Mouse (Mus musculus) stomach, embryonic 15.5 days (tissue): Measurements from ENCODE around the gene Mcu. TPM values are rescaled to one million over a fixed set of nuclear protein-coding genes. Genes with fewer than 3 reads are reported as not detected.
A peak's percentile ranks its signal among the peaks of the same experiment; 100 is the strongest.

Source experiments
- ATAC-seq: fragments of 200-750 bp; cut with Nextera tagmentation; 2 replicates; pipeline ENCODE4 v1.8.0; 2017; ENCODE audit warnings: low read depth, moderate number of reproducible peaks, moderate TSS enrichment; ENCODE audit not compliant: insufficient read depth, low FRiP score
- H3K27ac ChIP-seq: fragments of 300-500 bp; sonication (generic); 2 replicates; pipeline ENCODE4 v1.5.1; 2015; ENCODE audit warnings: mild to moderate bottlenecking, inconsistent platforms
- H3K27me3 ChIP-seq: fragments of 300-500 bp; sonication (generic); replicated peaks from 2 replicates; pipeline ENCODE4 v1.6.1; 2015; ENCODE audit warnings: inconsistent platforms
- H3K36me3 ChIP-seq: fragments of 300-500 bp; sonication (generic); 2 replicates; pipeline ENCODE4 v1.6.1; 2015; ENCODE audit warnings: inconsistent platforms
- H3K4me1 ChIP-seq: fragments of 300-500 bp; sonication (generic); 2 replicates; pipeline ENCODE4 v1.6.1; 2015; ENCODE audit warnings: inconsistent platforms
- H3K4me2 ChIP-seq: fragments of 300-500 bp; sonication (generic); 2 replicates; pipeline ENCODE4 v1.6.1; 2015; ENCODE audit warnings: mild to moderate bottlenecking, inconsistent platforms
- H3K4me3 ChIP-seq: fragments of 300-500 bp; sonication (generic); replicated peaks from 2 replicates; pipeline ENCODE4 v1.5.1; 2015; ENCODE audit warnings: inconsistent platforms
- H3K9ac ChIP-seq: fragments of 300-500 bp; sonication (generic); 2 replicates; pipeline ENCODE4 v1.6.1; 2015; ENCODE audit warnings: inconsistent platforms
- H3K9me3 ChIP-seq: fragments of 300-500 bp; sonication (generic); 2 replicates; pipeline ENCODE4 v1.6.1; 2016; ENCODE audit warnings: inconsistent platforms
- WGBS: fragments of 180-500 bp; shearing (Covaris S2); methylation state at CpG from one replicate; pipeline ENCODE4 v1.1.7; 2015; 5-methylcytosine and 5-hydroxymethylcytosine counted together
- polyA plus RNA-seq: library from polyadenylated mRNA; unstranded; fragments of >200 nt; fragmentation: Nextera tagmentation; extraction: Ambion mirVana; gene quantifications from 2 replicates; pipeline ENCODE4 v1.2.1, GENCODE M21; 2015

Mcu gene
- polyA plus RNA-seq, 1 experiment from 2014 or later: 55.8 TPM

- H3K4me3 ChIP-seq: no peak overlapping the region
- peaks cover 16% of the 10 kb centered on the region; the same call in 1 of the 2 replicates for H3K4me1 ChIP-seq
- H3K27ac ChIP-seq: peak overlapping the region; percentile 36; the same call in 1 of the 2 replicates
- no peak overlapping the region for H3K9ac ChIP-seq
- no peak overlapping the region for H3K4me2 ChIP-seq
- no peak for ATAC-seq
- no peaks in the 10 kb centered on the region for H3K9me3 ChIP-seq
- no peaks in the 10 kb centered on the region for H3K27me3 ChIP-seq
- 75% methylated on average over 5 of the region's 5 CpGs for WGBS
- H3K36me3 ChIP-seq: no peaks in the 10 kb centered on the region
Measured at GRCm38 (mm10) chr10:59524675-59525074, 91.8 kb downstream of the Mcu start.

- no peaks in the 10 kb centered on the region for H3K27me3 ChIP-seq
- H3K27ac ChIP-seq: peak overlapping the region; percentile 36; the same call in 1 of the 2 replicates
- no peak overlapping the region for H3K9ac ChIP-seq
- no peak overlapping the region; the same call in 1 of the 2 replicates for H3K4me2 ChIP-seq
- no peaks in the 10 kb centered on the region for H3K36me3 ChIP-seq
- peak; percentile 35; the same call in 1 of the 2 replicates for ATAC-seq
- no peak overlapping the region for H3K4me3 ChIP-seq
- peaks cover 16% of the 10 kb centered on the region; the same call in 1 of the 2 replicates for H3K4me1 ChIP-seq
- no peaks in the 10 kb centered on the region for H3K9me3 ChIP-seq
- WGBS: 29% methylated on average over 8 of the region's 8 CpGs
Measured at GRCm38 (mm10) chr10:59523826-59524331, 92.6 kb downstream of the Mcu start.

GRCm38 (mm10) chr10:59520701-59521100, 95.8 kb downstream of the Mcu start:
- ATAC-seq: no peak
- no peak overlapping the region for H3K4me2 ChIP-seq
- no peaks in the 10 kb centered on the region for H3K36me3 ChIP-seq
- 91% methylated on average over 2 of the region's 2 CpGs for WGBS
- no peak overlapping the region for H3K4me3 ChIP-seq
- H3K27ac ChIP-seq: no peak overlapping the region
- no peaks in the 10 kb centered on the region for H3K27me3 ChIP-seq
- H3K9ac ChIP-seq: no peak overlapping the region
- no peaks in the 10 kb centered on the region for H3K9me3 ChIP-seq
- peaks cover 16% of the 10 kb centered on the region; the same call in 1 of the 2 replicates for H3K4me1 ChIP-seq

DNA sequence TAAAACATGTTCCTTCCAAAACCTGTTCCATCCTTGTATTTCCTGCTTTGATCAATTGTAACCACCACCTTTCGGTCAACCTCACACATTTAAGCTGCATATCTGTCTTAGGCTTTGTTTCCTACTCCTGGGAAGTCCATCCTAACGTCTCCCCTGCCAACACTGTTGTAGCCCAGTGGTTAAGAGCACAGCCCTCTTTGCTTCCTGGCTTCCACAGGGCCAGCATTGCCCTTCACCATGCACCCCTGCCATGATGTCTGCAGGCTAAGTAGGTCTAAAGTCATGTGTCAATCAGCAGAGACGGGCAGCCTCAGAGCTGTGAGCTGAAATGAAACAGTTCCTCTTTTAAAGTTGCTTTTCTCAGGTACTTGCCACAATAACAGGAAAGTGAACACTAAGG, 97.1 kb downstream of the Mcu start:
- 89% methylated on average over 3 of the region's 3 CpGs for WGBS
- ATAC-seq: no peak

GRCm38 (mm10) chr10:59517201-59517600, 99.3 kb downstream of the Mcu start:
- no peak overlapping the region for H3K4me2 ChIP-seq
- 86% methylated on average over 13 of the region's 13 CpGs for WGBS
- H3K27ac ChIP-seq: no peak overlapping the region
- H3K9me3 ChIP-seq: no peaks in the 10 kb centered on the region
- no peak overlapping the region for H3K4me3 ChIP-seq
- H3K27me3 ChIP-seq: no peaks in the 10 kb centered on the region
- no peaks in the 10 kb centered on the region for H3K4me1 ChIP-seq
- ATAC-seq: no peak
- no peaks in the 10 kb centered on the region for H3K36me3 ChIP-seq
- no peak overlapping the region for H3K9ac ChIP-seq

More for the DNA sequence above, 97.1 kb downstream of the Mcu start:
- no peaks in the 10 kb centered on the region for H3K27me3 ChIP-seq
- no peak overlapping the region for H3K4me3 ChIP-seq
- H3K27ac ChIP-seq: no peak overlapping the region
- no peak overlapping the region for H3K9ac ChIP-seq
- H3K4me1 ChIP-seq: 0 out of 2 replicates have a peak, but pooled peaks cover 9% of the 10 kb centered on the region
- no peak overlapping the region for H3K4me2 ChIP-seq
- no peaks in the 10 kb centered on the region for H3K36me3 ChIP-seq
- no peaks in the 10 kb centered on the region for H3K9me3 ChIP-seq

DNA sequence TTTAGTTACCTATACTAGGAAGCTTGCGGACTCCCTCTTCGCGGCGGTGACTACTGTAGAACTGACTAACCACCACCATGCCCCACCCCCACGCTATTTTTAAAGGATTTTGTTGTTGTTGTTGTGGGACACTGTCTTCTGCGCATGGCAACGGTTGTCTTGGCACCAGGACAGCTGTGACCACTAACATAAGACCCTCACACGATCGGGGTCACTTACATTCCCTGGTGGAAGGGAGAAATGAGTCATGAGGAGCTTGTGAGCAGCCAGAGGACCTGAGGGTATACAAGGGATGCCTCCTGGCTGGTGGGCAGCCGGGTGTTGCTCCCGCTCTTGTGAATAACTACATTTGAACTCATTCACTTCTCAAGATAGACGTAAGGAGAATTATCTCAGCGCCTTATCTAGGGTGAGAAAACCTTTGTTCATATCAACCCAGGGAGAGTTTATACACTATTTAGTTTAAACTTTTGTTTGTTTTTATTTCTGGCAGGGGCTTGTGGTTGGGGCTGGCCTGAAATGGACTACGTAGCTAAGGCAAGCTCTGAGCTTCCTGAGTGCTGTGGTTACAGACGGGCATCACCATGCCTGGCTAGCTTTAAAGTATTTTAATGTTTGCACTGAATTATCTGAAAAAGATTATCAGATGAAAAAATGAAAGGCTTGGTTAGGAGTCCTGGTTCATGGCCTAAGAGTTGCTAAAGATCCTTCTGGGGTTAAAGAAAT, 101.6 kb downstream of the Mcu start:
- Histone ChIP-seq H3K4me2 (no peak overlapping the region), H3K27me3 (no peaks in the 10 kb centered on the region), H3K4me3 (no peak overlapping the region), H3K9me3 (no peaks in the 10 kb centered on the region), H3K36me3 (no peaks in the 10 kb centered on the region), H3K9ac (no peak overlapping the region), H3K27ac (no peak overlapping the region), H3K4me1 (no peaks in the 10 kb centered on the region)
- no peak for ATAC-seq
- 74% methylated on average over 15 of the region's 15 CpGs for WGBS

- ATAC-seq: no peak
- H3K4me2 ChIP-seq: no peak overlapping the region
- H3K9me3 ChIP-seq: no peaks in the 10 kb centered on the region
- peaks cover 13% of the 10 kb centered on the region for H3K4me1 ChIP-seq
- WGBS: 88% methylated on average over 9 of the region's 9 CpGs
- no peak overlapping the region for H3K9ac ChIP-seq
- no peaks in the 10 kb centered on the region for H3K36me3 ChIP-seq
- no peak overlapping the region for H3K27ac ChIP-seq
- H3K4me3 ChIP-seq: no peak overlapping the region
- no peaks in the 10 kb centered on the region for H3K27me3 ChIP-seq
Measured at GRCm38 (mm10) chr10:59512173-59512572, 104.3 kb downstream of the Mcu start.

- no peaks in the 10 kb centered on the region for H3K9me3 ChIP-seq
- 49% methylated on average over 14 of the region's 14 CpGs for WGBS
- no peak overlapping the region for H3K4me3 ChIP-seq
- H3K27ac ChIP-seq: no peak overlapping the region
- no peaks in the 10 kb centered on the region for H3K27me3 ChIP-seq
- H3K9ac ChIP-seq: no peak overlapping the region
- ATAC-seq: no peak
- no peaks in the 10 kb centered on the region for H3K36me3 ChIP-seq
- H3K4me2 ChIP-seq: no peak overlapping the region
- peaks cover 13% of the 10 kb centered on the region for H3K4me1 ChIP-seq
Measured at GRCm38 (mm10) chr10:59511427-59511963, 105.0 kb downstream of the Mcu start.

DNA sequence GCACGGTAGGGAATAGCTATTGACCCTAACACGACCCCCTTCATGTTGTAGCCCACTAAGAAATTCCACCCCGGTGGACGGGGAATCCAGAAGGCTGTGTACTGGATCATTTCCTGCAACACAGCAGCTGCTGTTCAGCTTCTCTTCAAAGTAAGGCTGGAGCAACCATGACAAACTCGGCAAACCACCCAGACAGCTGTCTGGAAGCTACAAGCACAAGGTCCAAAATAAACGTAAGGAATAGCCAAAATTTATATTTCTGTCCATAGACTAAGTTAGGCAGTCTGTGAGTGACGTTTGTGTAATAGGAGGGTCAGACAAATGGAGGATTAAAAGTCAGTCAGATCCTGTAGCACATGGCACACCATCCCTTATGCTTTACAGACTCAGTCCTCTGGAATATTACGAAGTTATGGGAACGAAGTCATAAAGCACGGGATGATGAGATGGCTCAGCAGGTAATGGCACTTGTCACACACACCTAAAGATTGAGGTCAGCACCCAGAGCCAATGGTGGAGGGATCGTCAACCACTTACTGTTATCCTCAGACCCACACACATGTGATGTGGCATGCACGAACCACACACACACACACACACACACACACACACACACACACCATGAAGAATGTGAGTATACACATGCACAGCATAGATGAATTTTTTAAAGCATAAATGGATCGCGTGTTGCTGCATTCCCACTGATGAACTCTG, 105.6 kb downstream of the Mcu start:
- Histone ChIP-seq H3K9me3 (no peaks in the 10 kb centered on the region), H3K27me3 (no peaks in the 10 kb centered on the region), H3K4me1 (peaks cover 13% of the 10 kb centered on the region), H3K4me3 (no peak overlapping the region), H3K9ac (no peak overlapping the region), H3K36me3 (no peaks in the 10 kb centered on the region), H3K4me2 (no peak overlapping the region), H3K27ac (no peak overlapping the region)
- WGBS: 54% methylated on average over 14 of the region's 14 CpGs
- peak; percentile 9; the same call in 1 of the 2 replicates for ATAC-seq

- no peak for ATAC-seq
- H3K27me3 ChIP-seq: no peaks in the 10 kb centered on the region
- H3K36me3 ChIP-seq: no peaks in the 10 kb centered on the region
- no peak overlapping the region for H3K4me3 ChIP-seq
- no peaks in the 10 kb centered on the region for H3K9me3 ChIP-seq
- peak overlapping the region; percentile 69 for H3K27ac ChIP-seq
- H3K4me1 ChIP-seq: peaks cover 13% of the 10 kb centered on the region
- WGBS: 22% methylated on average over 4 of the region's 4 CpGs
- no peak overlapping the region for H3K9ac ChIP-seq
- H3K4me2 ChIP-seq: no peak overlapping the region
Measured at GRCm38 (mm10) chr10:59509197-59509596, 107.3 kb downstream of the Mcu start.

DNA sequence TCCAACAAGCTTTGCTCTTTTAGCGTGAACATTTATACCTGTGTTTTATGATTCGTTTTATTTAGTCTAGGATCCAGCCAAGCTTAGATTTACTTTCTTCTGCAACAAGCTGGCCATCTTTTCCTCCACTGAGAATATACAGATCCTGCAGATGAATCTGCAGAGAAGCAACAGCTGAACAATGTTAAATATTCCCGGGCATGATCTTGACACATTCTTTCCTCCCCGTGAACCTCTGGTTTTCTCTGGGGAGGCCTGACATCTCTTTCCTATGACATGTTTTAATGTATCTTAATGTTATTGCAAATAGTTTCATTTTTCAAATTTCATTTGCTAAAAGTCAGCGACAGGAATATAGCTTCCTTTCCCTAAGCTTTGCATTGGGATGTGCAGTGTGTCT, 109.8 kb downstream of the Mcu start:
- Histone ChIP-seq H3K27ac (peak overlapping the region; percentile 55; the same call in 1 of the 2 replicates), H3K4me1 (peaks cover 16% of the 10 kb centered on the region), H3K9me3 (no peaks in the 10 kb centered on the region), H3K27me3 (no peaks in the 10 kb centered on the region), H3K4me2 (0 out of 2 replicates have a peak overlapping the region, but pooled peaks have one; percentile 6), H3K9ac (no peak overlapping the region), H3K4me3 (no peak overlapping the region), H3K36me3 (no peaks in the 10 kb centered on the region)
- ATAC-seq: no peak
- 38% methylated on average over 5 of the region's 5 CpGs for WGBS

- Histone ChIP-seq H3K9me3 (no peaks in the 10 kb centered on the region), H3K36me3 (no peaks in the 10 kb centered on the region), H3K27me3 (no peaks in the 10 kb centered on the region), H3K4me3 (no peak overlapping the region), H3K27ac (no peak overlapping the region), H3K4me1 (peaks cover 11% of the 10 kb centered on the region), H3K4me2 (peak overlapping the region; percentile 44; the same call in 1 of the 2 replicates), H3K9ac (no peak overlapping the region)
- WGBS: 42% methylated on average over 3 of the region's 3 CpGs
- no peak for ATAC-seq
Measured at GRCm38 (mm10) chr10:59504291-59504690, 112.2 kb downstream of the Mcu start.
